Mouse (Mus musculus) kidney, adult 2 months (tissue): Measurements from ENCODE around the gene Cmtm5.

Experiments
- CTCF ChIP-seq: fragments of 200-500 bp; conservative IDR thresholded peaks from 2 replicates; pipeline ENCODE4 v1.5.1; 2011; ENCODE audit warnings: low read depth, mild to moderate bottlenecking, control low read depth, low read length, moderate library complexity, mixed read lengths; ENCODE audit not compliant: insufficient read depth, insufficient read length
- POLR2A ChIP-seq: fragments of 200-500 bp; IDR thresholded peaks from one replicate; pipeline ENCODE4 v1.6.1; 2011; ENCODE audit warnings: low read depth, low read length, control low read depth

DNA sequence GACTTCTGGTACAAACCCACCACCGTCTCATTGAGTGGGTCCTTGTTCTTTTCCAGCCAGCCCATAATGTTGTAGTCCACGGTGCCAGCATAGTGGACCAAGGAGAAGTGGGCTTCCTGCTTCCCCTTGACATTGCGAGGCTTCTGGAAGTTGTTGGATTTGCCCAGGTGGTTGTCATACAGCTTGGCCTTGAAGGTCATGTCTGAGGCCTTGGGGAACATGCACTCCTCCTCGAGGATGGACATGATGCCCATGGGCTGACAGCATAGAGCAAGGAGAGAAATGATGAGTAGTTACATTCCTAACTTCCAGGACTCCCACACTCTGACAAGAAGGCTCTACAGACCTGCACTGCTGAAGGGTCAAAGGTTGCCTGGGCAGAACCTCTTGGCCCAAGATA, 22.4 kb downstream of the Cmtm5 start:
- no peak for TF ChIP-seq POLR2A
- no peak for TF ChIP-seq CTCF
